Comparison of ENCODE assay signal across 9 mouse cellular contexts in genomic region chr15:86673096-86673520, GRCm38 (mm10).
DNase-seq lines count a peak whose midpoint lies in the region; ATAC-seq lines count a peak whose summit lies in the region.
"Had no signal": no experiment of that assay in that cellular context is flagged by ENCODE, and none has a peak within 500 bp of the region (broad histone marks: within the 10 kb centered on the region; RNA-seq: fewer than 3 reads in every experiment).

No protein-coding gene starts in this region.

- intact Hi-C loops in heart, postnatal 25 days (cut with DNase I) = no loop called here

- no peak for ATAC-seq in midbrain, embryonic 15.5 days (replicated peaks)
- ATAC-seq in hindbrain, embryonic 14.5 days (ENCODE audit: low FRiP score) = no peak; the same call in 1 of the 2 replicates
- no peak for ATAC-seq in activated CD4-positive, CD25-positive, alpha-beta regulatory T cell, adult 4 months

- H3K4me2 ChIP-seq in midbrain, embryonic 15.5 days = no peak overlapping the region
- H3K4me2 ChIP-seq in hindbrain, embryonic 14.5 days (replicated peaks) = no peak overlapping the region

- no peak overlapping the region for H3K4me3 ChIP-seq in midbrain, embryonic 10.5 days
- no peak overlapping the region for H3K4me3 ChIP-seq in midbrain, embryonic 15.5 days
- no peak overlapping the region for H3K4me3 ChIP-seq in hindbrain, embryonic 14.5 days (replicated peaks; ENCODE audit: low read length)

- H3K27me3 ChIP-seq in midbrain, embryonic 10.5 days (ENCODE audit: low read depth, poor library complexity, severe bottlenecking) = no peaks in the 10 kb centered on the region
- H3K27me3 ChIP-seq in midbrain, embryonic 15.5 days (replicated peaks) = no peaks in the 10 kb centered on the region
- no peaks in the 10 kb centered on the region for H3K27me3 ChIP-seq in hindbrain, embryonic 14.5 days (ENCODE audit: control insufficient read depth, insufficient read depth, low read length)

- 36% methylated on average over 9 of the region's 9 CpGs for WGBS in midbrain, embryonic 10.5 days
- WGBS in midbrain, embryonic 15.5 days = 17% methylated on average over 9 of the region's 9 CpGs
- WGBS in hindbrain, embryonic 14.5 days = 23% methylated on average over 9 of the region's 9 CpGs

- no peaks in the 10 kb centered on the region for H3K9me3 ChIP-seq in midbrain, embryonic 10.5 days (replicated peaks)
- H3K9me3 ChIP-seq in midbrain, embryonic 15.5 days = no peaks in the 10 kb centered on the region
- no peaks in the 10 kb centered on the region for H3K9me3 ChIP-seq in hindbrain, embryonic 14.5 days (ENCODE audit: control insufficient read depth, low read length)

- H3K9ac ChIP-seq in midbrain, embryonic 15.5 days = no peak overlapping the region
- H3K9ac ChIP-seq in hindbrain, embryonic 14.5 days = no peak overlapping the region

- peaks cover 1% of the 10 kb centered on the region for H3K4me1 ChIP-seq in midbrain, embryonic 10.5 days
- H3K4me1 ChIP-seq in midbrain, embryonic 15.5 days = peaks cover 11% of the 10 kb centered on the region; the same call in 1 of the 2 replicates
- H3K4me1 ChIP-seq in hindbrain, embryonic 14.5 days (replicated peaks; ENCODE audit: control insufficient read depth, insufficient read depth, low read length) = peaks cover 6% of the 10 kb centered on the region; the same call in 1 of the 2 replicates

- no peaks in the 10 kb centered on the region for H3K36me3 ChIP-seq in midbrain, embryonic 10.5 days
- no peaks in the 10 kb centered on the region for H3K36me3 ChIP-seq in midbrain, embryonic 15.5 days (replicated peaks)
- no peaks in the 10 kb centered on the region for H3K36me3 ChIP-seq in hindbrain, embryonic 14.5 days (replicated peaks; ENCODE audit: control insufficient read depth, insufficient read depth)

- no peak overlapping the region for H3K27ac ChIP-seq in midbrain, embryonic 10.5 days (replicated peaks)
- H3K27ac ChIP-seq in midbrain, embryonic 15.5 days = no peak overlapping the region
- no peak overlapping the region for H3K27ac ChIP-seq in hindbrain, embryonic 14.5 days

- peak; percentile 27 for DNase-seq in adrenal gland, postnatal 10 days
- DNase-seq in adrenal gland, postnatal 25 days = no peak
- peak; percentile 21 for DNase-seq in midbrain, embryonic 10.5 days (ENCODE audit: low spot score)
- peak; percentile 48 for DNase-seq in hindbrain, embryonic 14.5 days (ENCODE audit: low spot score)
- peak; percentile 49 to 55 for DNase-seq in right cerebral cortex, postnatal 10 days (ENCODE audit: low spot score in 2 of 2)
- DNase-seq in heart, postnatal 25 days (ENCODE audit: low spot score) = no peak
- DNase-seq: lung, postnatal 14 days had no signal

Comparison
In these comparisons a context has a peak if more than half of its experiments do, and no peak if none do; other contexts are left out.
1. DNase-seq: peak in adrenal gland, postnatal 10 days (single experiment), midbrain, embryonic 10.5 days (single experiment), hindbrain, embryonic 14.5 days (single experiment) and right cerebral cortex, postnatal 10 days (2 of 2); none in adrenal gland, postnatal 25 days (single experiment) and heart, postnatal 25 days (single experiment).